Comparison of ENCODE assay signal across 8 mouse cellular contexts in the genomic region with DNA sequence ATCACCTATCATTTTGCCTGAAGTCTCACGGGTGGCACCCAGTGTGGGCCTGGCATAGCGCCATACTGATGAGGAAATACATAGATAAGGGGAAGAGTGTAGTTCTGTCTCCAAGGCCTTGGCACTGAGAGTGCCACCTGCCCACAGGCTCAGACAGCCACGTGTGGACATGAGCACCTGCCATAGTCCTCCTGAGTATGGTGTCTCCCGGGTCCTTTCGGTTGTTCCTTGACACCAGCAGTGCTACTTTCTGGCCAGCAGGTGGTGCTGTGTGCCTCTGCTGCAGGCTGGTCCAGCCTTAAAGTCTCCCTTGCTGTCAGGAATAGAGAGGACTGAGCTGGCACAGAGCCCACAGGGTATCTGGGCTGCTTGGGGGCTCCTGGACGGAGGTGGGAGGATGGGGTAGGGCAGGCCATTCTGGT. TPM values are rescaled to one million over a fixed set of nuclear protein-coding genes. Genes with fewer than 3 reads are reported as not detected.
DNase-seq lines count a peak whose midpoint lies in the region; ATAC-seq lines count a peak whose summit lies in the region.

No protein-coding gene starts in this region.

- no peak overlapping the region for H3K27ac ChIP-seq in heart, embryonic 14.5 days (replicated peaks in 1 of 2; ENCODE audit: control insufficient read depth in 1 of 2, insufficient read depth in 1 of 2, low read depth in 2 of 2, low read length in 2 of 2)
- peak overlapping the region; percentile 93 for H3K27ac ChIP-seq in liver, embryonic 13.5 days
- H3K27ac ChIP-seq in stomach, embryonic 14.5 days (ENCODE audit: low read length), result no peak overlapping the region

- peak overlapping the region; percentile 73 for H3K4me2 ChIP-seq in heart, embryonic 14.5 days (ENCODE audit: low read length)
- H3K4me2 ChIP-seq in liver, embryonic 13.5 days, result peak overlapping the region; percentile 89
- peak overlapping the region; percentile 58; the same call in 1 of the 2 replicates for H3K4me2 ChIP-seq in stomach, embryonic 14.5 days (replicated peaks; ENCODE audit: low read depth, low read length)

- no peak overlapping the region for H3K4me3 ChIP-seq in heart, embryonic 14.5 days (ENCODE audit: control insufficient read depth in 1 of 2, insufficient read depth in 1 of 2, low read depth in 1 of 2, low read length in 2 of 2)
- no peak overlapping the region for H3K4me3 ChIP-seq in liver, embryonic 13.5 days (replicated peaks)
- H3K4me3 ChIP-seq in stomach, embryonic 14.5 days (ENCODE audit: low read depth, low read length), result no peak overlapping the region

- H3K4me1 ChIP-seq in heart, embryonic 14.5 days (ENCODE audit: control insufficient read depth in 2 of 2, insufficient read depth in 2 of 2, low read length in 2 of 2), result peaks cover 21 to 47% of the 10 kb centered on the region in 2 experiments
- H3K4me1 ChIP-seq in liver, embryonic 13.5 days (replicated peaks), result peaks cover 87% of the 10 kb centered on the region
- H3K4me1 ChIP-seq in stomach, embryonic 14.5 days (ENCODE audit: control insufficient read depth, insufficient read depth, low read length), result peaks cover 14% of the 10 kb centered on the region

- ATAC-seq in heart, embryonic 14.5 days (ENCODE audit: insufficient number of reproducible peaks, insufficient read depth, low FRiP score, low read depth), result peak; percentile 18; the same call in 1 of the 2 replicates
- ATAC-seq in liver, embryonic 13.5 days (ENCODE audit: low read depth), result peak; percentile 64
- ATAC-seq in stomach, embryonic 14.5 days (ENCODE audit: insufficient number of reproducible peaks, insufficient read depth, low FRiP score, low read depth), result peak; percentile 64; the same call in 1 of the 2 replicates

- DNase-seq in CD4-positive, CD25-positive, alpha-beta regulatory T cell, adult 2 months (ENCODE audit: low read depth, low spot score), result peak; percentile 93
- peak; percentile 80 for DNase-seq in c-Kit-negative CD71-positive TER-119-positive erythroid progenitor cells, embryonic 14.5 days (ENCODE audit: low read depth, low spot score)
- peak; percentile 48 for DNase-seq in fibroblast of lung, adult 2 months (ENCODE audit: low read depth)
- DNase-seq in kidney, postnatal 10 days, result peak; percentile 90
- DNase-seq in liver, embryonic 13.5 days, result peak; percentile 76
- DNase-seq in natural killer cell, adult 2 months (ENCODE audit: low spot score in 2 of 2), result peak; percentile 81 to 85

- H3K9me3 ChIP-seq in heart, embryonic 14.5 days (ENCODE audit: control insufficient read depth, low read length), result no peaks in the 10 kb centered on the region
- no peaks in the 10 kb centered on the region for H3K9me3 ChIP-seq in liver, embryonic 13.5 days (replicated peaks)
- no peaks in the 10 kb centered on the region for H3K9me3 ChIP-seq in stomach, embryonic 14.5 days (ENCODE audit: control insufficient read depth, low read depth, low read length)

- H3K27me3 ChIP-seq in heart, embryonic 14.5 days (ENCODE audit: control insufficient read depth, insufficient read depth, low read length), result no peaks in the 10 kb centered on the region
- H3K27me3 ChIP-seq in liver, embryonic 13.5 days, result no peaks in the 10 kb centered on the region
- no peaks in the 10 kb centered on the region for H3K27me3 ChIP-seq in stomach, embryonic 14.5 days (ENCODE audit: control insufficient read depth, insufficient read depth, low read length)

- H3K9ac ChIP-seq in heart, embryonic 14.5 days (ENCODE audit: low read length), result no peak overlapping the region
- H3K9ac ChIP-seq in liver, embryonic 13.5 days, result peak overlapping the region; percentile 78
- no peak overlapping the region for H3K9ac ChIP-seq in stomach, embryonic 14.5 days (replicated peaks; ENCODE audit: low read depth, low read length)

- 19% methylated on average over 6 of the region's 6 CpGs for WGBS in heart, embryonic 14.5 days
- 20% methylated on average over 6 of the region's 6 CpGs for WGBS in liver, embryonic 13.5 days (ENCODE audit: insufficient replicate concordance)
- WGBS in stomach, embryonic 14.5 days, result 20% methylated on average over 6 of the region's 6 CpGs

- H3K36me3 ChIP-seq in heart, embryonic 14.5 days (ENCODE audit: control insufficient read depth, insufficient read depth, low read length), result no peaks in the 10 kb centered on the region
- no peaks in the 10 kb centered on the region for H3K36me3 ChIP-seq in liver, embryonic 13.5 days
- no peaks in the 10 kb centered on the region for H3K36me3 ChIP-seq in stomach, embryonic 14.5 days (ENCODE audit: control insufficient read depth, insufficient read depth, low read length)

RNA-seq across cellular contexts. Expression of a gene that starts 36.1 kb away (rescaled TPM):
- polyA plus RNA-seq in heart, embryonic 14.5 days (2014; fragmentation: Nextera tagmentation; extraction: Ambion mirVana), result 2.4 and 2.8 TPM in 2 replicates
- 4.5 and 5.0 TPM in 2 replicates for polyA plus RNA-seq in liver, embryonic 13.5 days (2015; fragmentation: Nextera tagmentation; extraction: Ambion mirVana)
- polyA plus RNA-seq in stomach, embryonic 14.5 days (2014; fragmentation: Nextera tagmentation; extraction: Ambion mirVana), result 8.4 and 11.5 TPM in 2 replicates

RNA-seq across cellular contexts. Expression of a gene that starts 49.1 kb away (rescaled TPM):
- polyA plus RNA-seq in heart, embryonic 14.5 days (2014; fragmentation: Nextera tagmentation; extraction: Ambion mirVana), result 342 and 368 TPM in 2 replicates
- 55.2 and 64.0 TPM in 2 replicates for polyA plus RNA-seq in liver, embryonic 13.5 days (2015; fragmentation: Nextera tagmentation; extraction: Ambion mirVana)
- polyA plus RNA-seq in stomach, embryonic 14.5 days (2014; fragmentation: Nextera tagmentation; extraction: Ambion mirVana), result 287 and 333 TPM in 2 replicates
